Mouse (Mus musculus) liver, embryonic 16.5 days (tissue): Measurements from ENCODE around the gene Kcnj12. TPM values are rescaled to one million over a fixed set of nuclear protein-coding genes. Genes with fewer than 3 reads are reported as not detected.

Experiments used
- polyA plus RNA-seq: library from polyadenylated mRNA; unstranded; fragments of >200 nt; fragmentation: Nextera tagmentation; extraction: Ambion mirVana; gene quantifications from 2 replicates; pipeline ENCODE4 v1.2.1, GENCODE M21; 2015

The Kcnj12 gene
- polyA plus RNA-seq, 1 experiment from 2014 or later, result 0.04 TPM

Other genes with a start within 250 kb of the Kcnj12 start
- gene Top3a, start 245.2 kb upstream of the Kcnj12 start, polyA plus RNA-seq, result 5.5 and 6.2 TPM in 2 replicates
- gene Smcr8, start 245.0 kb upstream of the Kcnj12 start, polyA plus RNA-seq, result 3.3 and 3.6 TPM in 2 replicates
- gene Shmt1, start 210.8 kb upstream of the Kcnj12 start, polyA plus RNA-seq, result 56.9 and 62.6 TPM in 2 replicates
- gene Dhrs7b, start 191.9 kb upstream of the Kcnj12 start, polyA plus RNA-seq, result 18.1 and 21.2 TPM in 2 replicates
- gene Tmem11, start 143.3 kb upstream of the Kcnj12 start, polyA plus RNA-seq, result 23.2 and 23.4 TPM in 2 replicates
- gene Natd1, start 107.8 kb upstream of the Kcnj12 start, polyA plus RNA-seq, result 9.9 and 14.3 TPM in 2 replicates
- 121 and 134 TPM in 2 replicates for gene Map2k3, start 90.5 kb upstream of the Kcnj12 start, polyA plus RNA-seq
- gene Tnfrsf13b, start 104.2 kb downstream of the Kcnj12 start, polyA plus RNA-seq, result 4.0 and 4.8 TPM in 2 replicates
- 17.5 and 19.5 TPM in 2 replicates for gene Usp22, start 152.5 kb downstream of the Kcnj12 start, polyA plus RNA-seq
- gene Aldh3a1, start 185.0 kb downstream of the Kcnj12 start, polyA plus RNA-seq, result 0.05 and 0.16 TPM in 2 replicates
- 36.5 and 40.9 TPM in 2 replicates for gene Aldh3a2, start 244.9 kb downstream of the Kcnj12 start, polyA plus RNA-seq